Mouse (Mus musculus) heart, postnatal 25 days (tissue): ENCODE measurements at regions not wholly inside any gene's neighbourhood (a gene's known extent, or its start where the extent isn't known, plus 50 kb on each side); places are given as distances from the start of the nearest gene placed in this dataset.
A peak's percentile ranks its signal among the peaks of the same experiment; 100 is the strongest.

ENCODE experiments used
- DNase-seq: peaks from one replicate; pipeline ENCODE4 v3.0.0; 2022; ENCODE audit warnings: low spot score
- intact Hi-C: fragments of 180-260 bp; cut with DNase I; formaldehyde crosslinking; loops from one replicate; pipeline ENCODE4 v1.15.1; 2025

DNA sequence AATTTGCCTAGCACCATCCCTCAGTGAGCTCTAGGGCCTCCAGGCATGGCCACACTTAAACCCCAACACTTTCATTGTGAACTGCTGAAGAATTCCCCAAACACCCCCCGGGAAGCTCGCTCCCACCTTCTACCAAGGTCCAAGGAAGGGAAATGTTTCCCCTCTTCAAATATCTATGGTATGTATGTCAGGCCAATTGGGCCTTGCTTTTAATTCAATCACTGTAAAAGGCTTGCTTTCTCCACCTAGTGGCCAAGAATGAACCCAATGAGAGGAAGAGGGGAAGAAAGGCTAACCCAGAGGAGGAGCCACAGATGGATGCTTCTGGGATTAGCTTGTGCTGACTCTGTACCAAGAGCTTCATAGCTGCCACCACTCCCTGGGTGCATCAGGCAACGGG is 336.3 kb upstream of the Tgfbr2 start:
- intact Hi-C loops: loop anchor here (2.0 kb wide), 1 partner anchor 85 kb away; no protein-coding TSS in a partner anchor
- no peak for DNase-seq

DNA sequence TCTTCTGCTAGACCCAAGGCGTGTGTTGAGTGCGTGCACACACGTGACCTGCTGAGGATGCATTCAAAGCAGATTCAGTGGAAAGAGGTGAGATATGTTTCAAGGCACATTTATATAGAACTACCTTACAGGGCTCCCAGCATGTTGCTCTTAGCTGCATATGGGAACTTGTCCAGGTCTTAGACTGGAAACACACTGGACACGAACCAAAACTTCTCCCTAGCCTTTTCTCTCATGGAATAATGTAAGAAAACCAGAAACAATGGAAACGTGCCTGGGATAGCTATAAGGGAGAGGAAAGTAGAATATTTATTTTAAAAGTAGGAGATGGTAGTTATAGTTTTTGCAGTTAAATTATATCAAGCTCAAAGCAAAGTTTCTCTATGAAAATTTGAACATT is 332.6 kb upstream of the Tgfbr2 start:
- intact Hi-C loops: no loop called here
- DNase-seq: no peak

DNA sequence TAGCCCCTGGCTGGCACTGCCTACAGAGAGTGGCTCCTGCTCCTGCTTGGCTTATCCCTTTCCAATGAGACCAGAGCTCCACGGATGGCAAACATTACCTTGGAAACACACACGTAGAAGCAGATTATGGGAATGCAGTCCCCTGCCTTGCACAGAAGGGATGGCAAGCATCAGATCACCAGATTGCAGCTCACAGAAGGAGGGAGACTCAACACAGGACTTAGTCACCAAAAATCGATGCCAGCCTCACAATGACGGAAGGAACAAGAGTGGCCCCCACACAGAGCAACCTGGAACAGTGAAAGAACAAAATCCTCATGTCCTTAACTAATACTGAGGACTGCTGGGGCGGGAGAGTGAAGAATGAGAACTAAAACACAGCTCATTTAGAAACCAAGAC is 327.7 kb upstream of the Tgfbr2 start:
- intact Hi-C loops: no loop called here
- no peak for DNase-seq

DNA sequence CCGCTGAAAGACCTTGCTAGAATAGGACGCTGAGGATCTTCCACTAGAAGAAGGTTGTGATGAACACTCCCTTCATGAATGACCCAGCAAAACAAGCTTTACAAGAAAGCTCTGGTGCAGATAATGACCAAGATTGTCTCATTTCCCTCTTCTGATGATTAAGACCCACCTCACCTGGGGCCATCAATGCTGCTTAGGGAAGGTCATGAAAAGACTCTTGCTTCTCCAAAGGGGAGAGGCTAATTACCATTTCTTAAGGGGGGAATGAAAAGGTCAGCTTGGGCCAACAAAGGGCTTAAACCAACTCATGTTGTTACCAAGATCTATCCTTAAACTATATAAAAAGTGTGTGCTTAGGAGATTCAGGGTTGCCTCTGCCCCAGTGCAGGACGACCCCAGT is 325.8 kb upstream of the Tgfbr2 start:
- DNase-seq: no peak
- intact Hi-C loops: no loop called here

DNA sequence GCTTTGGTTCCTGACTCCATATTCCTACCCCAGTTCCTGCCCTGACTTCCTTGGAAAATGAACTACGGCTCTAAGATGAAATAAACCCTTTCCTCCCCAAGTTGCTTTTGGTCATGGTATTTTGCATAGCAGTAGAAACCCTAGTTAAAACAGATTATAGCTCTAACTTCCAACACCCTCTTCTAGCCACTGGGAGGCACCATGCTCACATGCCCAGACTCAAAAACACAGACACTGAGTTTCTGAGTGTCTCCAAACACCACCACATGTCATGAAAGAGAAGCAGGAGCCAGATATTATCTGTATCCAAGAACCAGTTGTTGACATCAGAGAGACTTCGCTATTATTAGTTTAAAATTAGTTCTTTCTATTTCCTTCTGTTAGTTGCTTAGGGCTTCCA is 316.1 kb upstream of the Tgfbr2 start:
- DNase-seq: no peak
- intact Hi-C loops: no loop called here

DNA sequence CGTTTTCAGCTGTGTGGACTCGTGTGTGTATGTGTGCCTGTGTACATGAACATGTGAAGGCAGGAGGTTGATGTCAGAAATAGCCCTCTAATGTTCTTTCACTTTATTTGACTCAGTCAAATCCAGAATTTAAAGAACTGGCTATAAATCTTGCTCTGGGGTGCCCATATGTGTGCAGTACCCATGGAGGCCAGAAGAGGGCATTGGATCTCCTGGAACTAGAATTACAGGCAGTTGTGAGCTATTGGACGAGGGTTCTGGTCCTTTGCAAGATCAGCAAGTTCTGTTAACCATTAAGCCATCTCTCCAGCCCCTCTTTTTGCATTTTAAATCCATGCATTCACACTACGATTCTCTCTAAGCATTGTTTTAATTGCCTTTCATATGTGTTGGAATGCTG is 314.6 kb upstream of the Tgfbr2 start:
- intact Hi-C loops: no loop called here
- no peak for DNase-seq

DNA sequence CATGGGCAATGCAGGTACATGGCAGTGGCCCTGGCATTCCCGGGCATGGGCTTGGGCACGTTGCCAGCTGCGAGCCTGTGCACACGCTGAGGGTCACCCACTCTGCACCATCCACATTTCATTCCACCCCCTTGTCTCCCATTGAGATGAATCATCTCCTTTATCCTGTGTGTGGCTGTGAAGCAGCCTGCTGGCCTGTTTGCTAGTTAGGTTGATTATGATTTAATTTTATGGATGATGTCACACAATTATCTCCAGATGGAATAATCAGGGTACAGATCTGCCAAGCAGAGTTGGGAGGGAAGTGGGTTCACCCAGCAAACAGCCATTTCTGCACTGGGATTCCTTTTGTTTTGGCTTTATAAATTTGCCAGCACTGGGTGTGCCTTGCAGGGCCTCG is 314.1 kb upstream of the Tgfbr2 start:
- intact Hi-C loops: no loop called here
- DNase-seq: no peak

DNA sequence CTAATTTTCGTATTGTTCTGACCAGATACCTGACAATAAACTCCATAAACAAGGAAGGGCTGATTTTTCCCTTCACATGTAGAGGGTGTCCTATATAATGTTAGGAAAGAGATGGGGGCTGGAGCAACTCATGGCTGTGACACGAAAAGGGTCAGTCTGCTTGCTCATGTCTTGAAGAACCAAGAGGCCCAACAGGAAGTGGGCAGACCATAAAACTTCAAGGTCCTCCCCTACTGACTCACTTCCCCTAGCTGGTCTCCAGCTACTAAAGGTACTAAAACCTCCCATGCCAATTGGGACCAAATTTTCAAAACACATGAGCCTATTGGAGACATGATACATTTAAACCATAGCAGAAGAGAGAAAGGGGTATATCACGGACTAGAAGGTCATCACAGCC is 302.1 kb upstream of the Tgfbr2 start:
- intact Hi-C loops: no loop called here
- DNase-seq: no peak

DNA sequence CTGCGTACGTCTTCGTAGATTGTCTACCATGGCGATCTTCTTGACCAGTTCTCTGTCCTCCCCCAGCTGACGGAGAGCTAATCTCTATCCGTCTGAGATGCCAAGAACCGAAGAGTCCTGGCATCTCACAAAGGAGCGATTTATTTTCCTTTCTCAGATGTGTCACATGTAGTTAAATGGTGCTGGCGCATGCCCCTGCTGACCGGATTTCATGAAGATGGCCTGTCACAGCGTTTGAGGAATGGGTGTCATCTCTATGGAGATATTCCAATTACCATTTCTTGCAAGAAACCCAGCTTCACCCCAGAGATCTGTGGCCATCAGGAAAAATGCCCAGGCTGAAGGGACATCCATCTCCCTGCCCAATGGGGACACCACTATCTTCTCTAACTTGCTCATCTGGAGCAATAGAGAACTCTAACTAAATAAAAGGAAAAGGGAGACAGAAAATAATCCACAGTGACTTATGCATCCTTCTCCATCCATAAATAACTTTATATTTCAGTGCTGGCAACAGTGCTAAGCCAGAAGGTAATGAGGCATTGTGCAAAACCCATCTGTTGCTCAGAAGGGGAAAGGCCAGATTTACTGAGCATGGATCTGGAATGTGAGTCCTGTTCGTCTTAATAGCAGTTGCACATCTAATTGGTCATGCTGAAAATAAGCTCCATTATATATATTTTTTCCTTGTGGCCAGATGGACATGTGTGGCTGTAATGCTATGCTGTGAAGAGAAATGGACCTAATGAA is 300.2 kb upstream of the Tgfbr2 start:
- intact Hi-C loops: no loop called here
- no peak for DNase-seq

DNA sequence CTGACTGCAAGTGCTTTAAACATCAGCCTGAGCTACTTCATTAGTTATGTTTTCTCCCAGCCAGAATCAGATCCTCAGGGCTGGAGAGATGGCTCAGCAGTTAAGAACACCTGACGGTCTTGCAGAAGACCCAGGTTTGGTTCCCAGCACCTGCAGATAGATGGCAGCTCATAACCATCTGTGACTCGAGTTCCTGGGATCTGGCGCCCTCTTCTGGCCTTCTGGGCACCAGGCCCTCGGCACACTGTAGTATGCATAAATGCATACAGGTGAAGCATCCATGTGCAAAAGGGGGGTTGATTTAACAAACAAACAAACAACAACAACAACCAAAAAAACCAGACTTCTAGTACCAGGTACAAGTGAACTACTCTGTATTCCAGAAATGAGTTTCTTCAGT is 297.7 kb upstream of the Tgfbr2 start:
- intact Hi-C loops: no loop called here

DNA sequence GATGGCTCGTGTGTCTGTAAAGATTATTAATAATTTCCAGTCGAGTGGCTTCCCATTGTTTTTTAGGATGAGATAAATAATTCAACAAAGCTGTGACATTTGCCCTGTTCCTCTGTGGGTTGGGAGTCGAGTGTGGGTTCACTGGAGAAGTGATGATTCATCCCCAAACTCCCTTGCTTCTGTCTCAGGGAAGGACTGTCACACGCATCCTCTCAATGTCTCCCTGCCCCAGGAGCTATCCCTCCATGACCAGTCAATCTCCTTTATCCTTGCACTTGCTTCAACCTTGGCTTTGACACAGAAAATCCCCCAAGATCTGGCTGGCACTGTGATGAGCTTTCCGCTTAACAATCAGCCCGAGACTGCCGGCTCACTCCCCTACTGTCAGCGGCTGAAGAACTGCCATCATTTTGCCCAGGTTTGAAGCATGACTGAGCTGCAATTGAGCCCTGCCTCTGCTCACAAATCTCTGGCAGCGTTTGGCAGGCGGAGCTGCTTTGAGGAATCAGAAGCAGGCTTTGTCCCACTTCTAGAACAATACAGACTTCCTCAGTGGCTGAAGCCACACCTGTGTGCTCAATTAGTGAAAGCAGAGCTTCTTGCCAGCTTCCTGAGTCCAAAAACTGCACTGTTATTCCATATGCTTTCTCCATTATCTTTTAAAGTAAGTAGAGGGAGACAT is 293.6 kb upstream of the Tgfbr2 start:
- intact Hi-C loops: no loop called here

More for the DNA sequence above, 297.7 kb upstream of the Tgfbr2 start:
- DNase-seq: no peak

DNA sequence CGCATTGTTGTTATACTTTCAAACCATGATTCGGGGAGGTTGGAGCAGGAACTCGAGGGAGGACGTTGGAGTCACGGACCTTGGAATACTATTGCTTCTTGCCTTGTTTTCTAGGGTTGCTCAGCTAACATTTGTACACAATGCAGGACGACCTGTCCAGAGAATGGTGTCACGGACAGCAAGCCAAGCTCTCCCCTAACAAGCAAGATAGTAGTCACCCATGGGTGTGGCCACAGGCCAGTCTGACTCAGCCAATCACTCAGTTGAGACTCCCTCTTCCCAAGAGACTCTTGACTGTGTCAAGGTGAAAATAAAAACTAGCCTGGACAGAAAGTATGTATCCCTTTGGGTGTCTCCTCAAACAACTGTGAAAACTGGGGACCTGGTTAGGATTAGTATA is 291.2 kb upstream of the Tgfbr2 start:
- DNase-seq: no peak
- intact Hi-C loops: no loop called here

More for the DNA sequence above, 293.6 kb upstream of the Tgfbr2 start:
- peak; percentile 28 for DNase-seq

DNA sequence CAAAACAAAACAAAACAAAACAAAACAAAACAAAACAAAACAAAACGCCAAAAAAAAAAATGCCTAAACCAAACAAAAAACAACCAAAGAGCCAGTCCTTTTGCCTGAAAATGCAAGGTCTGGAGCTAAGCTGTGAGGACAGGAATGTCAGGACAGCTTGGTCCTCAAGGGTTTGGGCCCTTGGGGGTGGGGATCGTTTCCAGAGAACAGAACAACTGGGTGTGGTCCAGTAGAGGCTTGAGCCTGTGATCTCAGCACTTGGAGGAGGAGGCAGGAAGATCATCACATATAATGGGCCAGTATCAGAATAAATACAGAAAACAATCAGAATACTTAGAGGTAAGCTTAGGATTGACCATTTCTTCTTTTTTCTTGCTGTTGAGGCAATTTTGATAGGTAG is 289.5 kb upstream of the Tgfbr2 start:
- DNase-seq: no peak
- intact Hi-C loops: no loop called here

DNA sequence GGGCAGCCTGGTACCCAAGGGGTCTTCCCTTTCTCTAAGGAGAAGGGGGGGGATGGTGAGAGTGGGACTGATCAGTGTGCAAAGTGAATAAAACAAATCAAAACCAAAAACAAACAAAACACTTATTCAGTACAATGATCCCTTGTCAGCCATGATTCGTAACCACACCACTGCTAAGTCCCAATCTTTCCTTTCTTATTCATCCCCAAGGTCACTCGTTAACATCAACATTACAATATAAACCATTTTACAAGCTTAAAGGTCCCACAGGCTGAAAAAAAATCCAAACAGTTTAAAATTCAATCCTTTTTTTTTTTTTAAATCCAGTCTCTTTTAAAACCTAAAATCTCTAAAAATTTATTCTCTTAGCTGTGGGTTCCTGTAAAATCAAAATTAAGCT is 287.1 kb upstream of the Tgfbr2 start:
- intact Hi-C loops: no loop called here

DNA sequence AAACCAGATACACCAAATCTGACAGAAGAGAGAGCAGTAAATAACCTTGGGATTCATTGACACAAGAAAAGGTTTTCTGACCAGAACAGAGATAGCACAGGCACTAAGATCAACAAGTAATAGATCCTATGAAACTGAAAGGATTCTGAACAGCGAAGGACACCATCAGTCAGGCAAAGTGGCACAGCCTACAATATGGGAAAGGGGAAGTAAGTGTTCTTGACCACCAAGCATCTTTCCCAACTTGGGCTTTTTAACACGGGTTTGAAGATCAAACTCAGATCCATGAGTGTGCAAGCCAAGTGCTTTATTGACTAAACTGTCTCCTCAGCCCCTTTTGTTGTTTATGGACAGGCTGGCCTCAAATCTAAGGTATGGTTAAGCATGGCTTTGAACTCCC is 284.9 kb upstream of the Tgfbr2 start:
- intact Hi-C loops: no loop called here
- DNase-seq: no peak

More for the DNA sequence above, 287.1 kb upstream of the Tgfbr2 start:
- no peak for DNase-seq

DNA sequence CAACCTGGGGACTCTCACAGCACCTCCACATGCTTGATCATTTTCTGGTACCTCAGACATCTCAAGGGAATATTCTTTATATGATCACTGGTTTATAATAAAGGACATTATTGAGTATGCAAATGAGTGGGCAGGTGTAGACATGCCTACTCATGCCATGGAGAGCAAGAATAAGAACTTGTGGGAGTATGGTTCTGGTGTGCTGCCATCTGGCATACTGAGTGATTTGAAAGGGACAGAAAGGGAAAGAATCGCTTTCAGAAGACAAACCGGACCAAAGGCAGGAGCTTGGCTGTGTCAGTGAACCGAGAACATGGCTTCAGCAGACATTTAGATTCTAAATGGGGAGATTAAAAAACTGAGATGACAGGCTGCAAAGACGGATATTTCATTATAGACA is 276.9 kb upstream of the Tgfbr2 start:
- DNase-seq: no peak
- intact Hi-C loops: no loop called here

DNA sequence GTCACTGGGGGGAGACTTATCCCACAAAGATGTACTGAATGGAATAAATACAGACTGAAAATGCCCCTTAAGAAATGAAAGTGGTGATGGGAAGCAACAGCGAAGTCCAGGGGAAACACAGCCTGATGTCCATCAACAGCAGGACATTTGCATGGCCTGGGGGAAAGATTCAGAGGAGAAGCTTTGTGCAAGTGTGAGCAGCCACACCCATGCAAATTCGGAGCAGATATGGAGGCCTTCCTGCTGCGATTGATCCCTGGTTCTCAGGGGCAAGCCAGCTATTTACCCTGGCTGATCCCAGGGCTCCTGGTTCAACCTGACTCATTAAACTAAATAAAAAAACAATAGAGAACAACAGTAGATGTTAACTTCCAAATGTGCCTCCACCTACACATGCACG is 275.7 kb upstream of the Tgfbr2 start:
- intact Hi-C loops: no loop called here
- no peak for DNase-seq

DNA sequence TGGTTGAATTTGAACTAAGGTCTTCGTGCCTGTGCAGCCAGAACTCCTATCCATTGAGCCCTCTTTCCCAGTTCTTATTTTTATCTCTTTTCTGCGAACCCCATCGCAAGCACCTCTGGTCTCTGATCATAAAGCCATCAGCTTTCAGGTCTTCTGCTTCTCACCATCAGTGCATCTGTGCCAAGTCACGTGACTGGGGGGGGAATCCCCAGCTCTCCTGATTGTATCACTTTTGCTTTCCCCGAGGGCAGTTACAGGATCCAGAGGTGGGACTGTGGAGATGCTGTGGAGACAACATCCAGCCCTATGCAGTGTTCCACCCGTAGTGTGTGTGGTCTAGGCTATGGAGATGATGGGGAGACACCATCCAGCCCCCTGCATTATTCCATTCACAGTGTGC is 272.6 kb upstream of the Tgfbr2 start:
- no peak for DNase-seq
- intact Hi-C loops: no loop called here

DNA sequence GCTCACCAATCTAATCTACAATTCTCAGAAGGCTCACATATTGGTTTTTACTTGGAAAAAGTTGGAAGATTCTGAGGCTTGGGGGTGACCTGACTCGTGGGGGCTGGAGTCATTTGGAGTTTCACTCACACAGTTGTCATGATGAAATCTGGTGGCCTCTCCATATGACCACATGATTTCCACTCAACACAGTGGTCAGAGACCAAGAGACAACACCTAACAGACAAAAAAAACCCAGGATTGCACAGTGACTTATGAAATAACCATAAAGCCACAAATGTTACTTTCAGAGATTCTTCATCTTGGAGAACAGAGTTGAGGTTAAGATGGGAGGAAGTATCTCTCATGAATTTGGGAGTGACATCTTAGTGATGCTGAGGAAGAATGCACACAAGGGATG is 263.4 kb upstream of the Tgfbr2 start:
- DNase-seq: no peak
- intact Hi-C loops: no loop called here

DNA sequence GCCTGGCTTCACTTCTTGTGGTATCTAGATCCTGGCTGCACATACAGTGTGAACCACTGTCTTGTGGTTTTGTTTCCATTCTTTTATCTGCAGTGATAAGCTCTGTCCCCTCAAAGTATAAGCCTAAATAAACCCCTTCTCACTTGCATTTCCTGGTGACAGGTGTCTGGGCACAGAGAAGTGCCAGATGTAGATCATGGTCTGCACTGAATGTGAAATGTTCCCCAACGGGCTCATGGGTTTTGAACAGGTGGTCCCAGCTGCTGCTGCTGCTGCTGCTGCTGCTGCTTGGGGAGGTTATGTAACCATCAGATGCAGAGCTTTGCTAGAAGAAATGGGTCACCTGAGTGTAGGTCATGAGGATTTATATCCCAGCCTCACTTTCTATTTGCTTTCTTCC is 259.3 kb upstream of the Tgfbr2 start:
- no peak for DNase-seq
- intact Hi-C loops: no loop called here

DNA sequence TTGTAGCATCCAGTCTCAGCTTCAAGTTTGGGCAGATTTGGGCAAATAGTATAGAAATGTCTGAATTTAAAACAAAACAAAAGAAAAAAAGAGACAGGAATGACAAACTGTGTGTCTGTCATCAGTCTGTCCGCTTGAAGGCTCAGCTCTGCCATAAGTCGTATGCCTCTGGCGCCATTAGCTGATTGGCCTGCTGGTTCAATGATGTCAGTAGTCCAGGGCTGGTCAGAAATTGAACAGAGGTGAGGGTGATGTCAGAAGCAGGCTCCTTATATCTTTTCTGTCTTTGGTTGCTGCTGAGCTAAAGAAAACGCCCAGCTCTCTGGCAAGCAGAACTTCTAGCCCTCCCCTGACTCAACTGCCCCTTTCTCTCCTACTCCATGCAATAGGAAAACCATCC is 253.9 kb upstream of the Tgfbr2 start:
- intact Hi-C loops: loop anchor here (5.0 kb wide), 2 partner anchors 1538 to 1613 kb away; partner anchors contain the start of gene Azi2
- no peak for DNase-seq

DNA sequence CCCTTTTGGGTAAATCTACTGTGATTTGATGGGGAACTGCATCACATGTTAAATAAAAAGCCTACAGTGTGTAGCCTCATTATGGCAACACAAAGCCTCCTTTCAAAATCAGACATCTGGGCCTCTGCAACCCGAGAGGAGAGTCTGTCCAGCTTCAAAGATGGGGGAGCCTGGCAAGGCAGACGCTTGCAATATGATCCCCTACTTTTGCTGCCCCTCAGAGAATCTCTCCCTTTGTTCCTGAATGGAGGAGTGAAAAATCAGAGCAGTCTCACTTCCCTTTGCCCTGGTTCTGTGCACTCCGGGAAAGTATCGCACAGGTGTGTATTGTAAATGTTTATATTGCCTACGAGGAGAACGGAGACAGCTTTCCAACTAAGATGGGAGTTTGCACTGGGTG is 253.3 kb upstream of the Tgfbr2 start:
- DNase-seq: no peak
- intact Hi-C loops: loop anchor here (5.0 kb wide), 2 partner anchors 1539 to 1614 kb away; partner anchors contain the start of gene Azi2
